ENCODE assay signal across 13 mouse cellular contexts in genomic region chr1:179567558-179567957, GRCm38 (mm10). TPM values are rescaled to one million over a fixed set of nuclear protein-coding genes. Genes with fewer than 3 reads are reported as not detected.
DNase-seq lines count a peak whose midpoint lies in the region; ATAC-seq and TF ChIP-seq lines count a peak whose summit lies in the region.
"Had no signal": no experiment of that assay in that cellular context is flagged by ENCODE, and none has a peak within 500 bp of the region (broad histone marks: within the 10 kb centered on the region; RNA-seq: fewer than 3 reads in every experiment).

No protein-coding gene starts in this region.

- no peak overlapping the region for H3K4me2 ChIP-seq in hindbrain, embryonic 14.5 days (replicated peaks)
- H3K4me2 ChIP-seq in hindbrain, postnatal 0 days (ENCODE audit: low read depth, low read length), result no peak overlapping the region
- H3K4me2 ChIP-seq in neural tube, embryonic 14.5 days (ENCODE audit: low read depth, low read length), result no peak overlapping the region
- H3K4me2 ChIP-seq: kidney, embryonic 15.5 days; limb, embryonic 15.5 days had no signal

- H3K9ac ChIP-seq in hindbrain, embryonic 14.5 days, result no peak overlapping the region
- no peak overlapping the region for H3K9ac ChIP-seq in hindbrain, postnatal 0 days (replicated peaks; ENCODE audit: low read length)
- no peak overlapping the region for H3K9ac ChIP-seq in neural tube, embryonic 14.5 days (replicated peaks; ENCODE audit: low read depth, low read length)
- H3K9ac ChIP-seq: kidney, embryonic 15.5 days; limb, embryonic 15.5 days had no signal

- no peaks in the 10 kb centered on the region for H3K27me3 ChIP-seq in hindbrain, embryonic 10.5 days (ENCODE audit: insufficient read depth, poor library complexity, severe bottlenecking)
- H3K27me3 ChIP-seq in hindbrain, embryonic 14.5 days (ENCODE audit: control insufficient read depth, insufficient read depth, low read length), result no peaks in the 10 kb centered on the region
- H3K27me3 ChIP-seq in hindbrain, postnatal 0 days (ENCODE audit: insufficient read depth, low read length), result no peaks in the 10 kb centered on the region
- H3K27me3 ChIP-seq in neural tube, embryonic 14.5 days (ENCODE audit: control insufficient read depth, insufficient read depth, low read length), result no peaks in the 10 kb centered on the region
- H3K27me3 ChIP-seq: kidney, embryonic 15.5 days; limb, embryonic 15.5 days had no signal

- no peaks in the 10 kb centered on the region for H3K36me3 ChIP-seq in hindbrain, embryonic 10.5 days
- H3K36me3 ChIP-seq in hindbrain, embryonic 14.5 days (replicated peaks; ENCODE audit: control insufficient read depth, insufficient read depth), result no peaks in the 10 kb centered on the region
- H3K36me3 ChIP-seq in hindbrain, postnatal 0 days (ENCODE audit: insufficient read depth, low read length), result no peaks in the 10 kb centered on the region
- H3K36me3 ChIP-seq in neural tube, embryonic 14.5 days (ENCODE audit: control insufficient read depth, insufficient read depth, low read length), result no peaks in the 10 kb centered on the region
- H3K36me3 ChIP-seq: kidney, embryonic 15.5 days; limb, embryonic 15.5 days had no signal

- peak overlapping the region; percentile 80 for H3K27ac ChIP-seq in hindbrain, embryonic 10.5 days
- H3K27ac ChIP-seq in hindbrain, embryonic 14.5 days, result no peak overlapping the region
- H3K27ac ChIP-seq in hindbrain, postnatal 0 days, result no peak overlapping the region
- no peak overlapping the region for H3K27ac ChIP-seq in neural tube, embryonic 14.5 days (ENCODE audit: low read depth, low read length)
- H3K27ac ChIP-seq: kidney, embryonic 15.5 days; limb, embryonic 15.5 days had no signal

- WGBS in hindbrain, embryonic 10.5 days, result 59% methylated on average over 7 of the region's 7 CpGs
- 33% methylated on average over 7 of the region's 7 CpGs for WGBS in hindbrain, embryonic 14.5 days
- WGBS in hindbrain, postnatal 0 days, result 47% methylated on average over 7 of the region's 7 CpGs
- 34% methylated on average over 7 of the region's 7 CpGs for WGBS in neural tube, embryonic 14.5 days

- DNase-seq in hindbrain, embryonic 10.5 days (ENCODE audit: low spot score), result peak; percentile 65
- DNase-seq in hindbrain, embryonic 14.5 days (ENCODE audit: low spot score), result no peak
- peak; percentile 51 for DNase-seq in embryo, embryonic 10 days (ENCODE audit: low spot score)
- DNase-seq in hindbrain, postnatal 0 days (ENCODE audit: low spot score), result peak; percentile 34
- DNase-seq in kidney, postnatal 4 days, result no peak
- DNase-seq in layer of hippocampus, postnatal 10 days (ENCODE audit: low spot score in 2 of 2), result no peak
- DNase-seq: adrenal gland, postnatal 36 days; cerebellum, adult 2 months; gastrocnemius, postnatal 36 days; lung, postnatal 36 days had no signal

- TF ChIP-seq CTCF in hindbrain, postnatal 0 days (IDR thresholded peaks at IDR 0.05; ENCODE audit: low read depth), result no peak

- no peak for ATAC-seq in hindbrain, embryonic 14.5 days (ENCODE audit: low FRiP score)
- ATAC-seq in hindbrain, postnatal 0 days, result no peak
- peak; percentile 24; the same call in 1 of the 2 replicates for ATAC-seq in neural tube, embryonic 14.5 days (ENCODE audit: low read depth)

- no peaks in the 10 kb centered on the region for H3K9me3 ChIP-seq in hindbrain, embryonic 10.5 days
- H3K9me3 ChIP-seq in hindbrain, embryonic 14.5 days (ENCODE audit: control insufficient read depth, low read length), result no peaks in the 10 kb centered on the region
- no peaks in the 10 kb centered on the region for H3K9me3 ChIP-seq in hindbrain, postnatal 0 days (ENCODE audit: low read length)
- no peaks in the 10 kb centered on the region for H3K9me3 ChIP-seq in neural tube, embryonic 14.5 days (ENCODE audit: control insufficient read depth, low read length)
- H3K9me3 ChIP-seq: kidney, embryonic 15.5 days; limb, embryonic 15.5 days had no signal

- H3K4me1 ChIP-seq in hindbrain, embryonic 10.5 days (replicated peaks), result peaks cover 49% of the 10 kb centered on the region
- H3K4me1 ChIP-seq in hindbrain, embryonic 14.5 days (replicated peaks; ENCODE audit: control insufficient read depth, insufficient read depth, low read length), result 0 out of 2 replicates have a peak, but pooled peaks cover 9% of the 10 kb centered on the region
- no peaks in the 10 kb centered on the region; the same call in 1 of the 2 replicates for H3K4me1 ChIP-seq in hindbrain, postnatal 0 days (ENCODE audit: insufficient read depth, low read length)
- no peaks in the 10 kb centered on the region for H3K4me1 ChIP-seq in neural tube, embryonic 14.5 days (ENCODE audit: control insufficient read depth, insufficient read depth, low read length)

- no peak overlapping the region for H3K4me3 ChIP-seq in hindbrain, embryonic 10.5 days
- no peak overlapping the region for H3K4me3 ChIP-seq in hindbrain, embryonic 14.5 days (replicated peaks; ENCODE audit: low read length)
- no peak overlapping the region for H3K4me3 ChIP-seq in hindbrain, postnatal 0 days (ENCODE audit: low read length)
- H3K4me3 ChIP-seq in neural tube, embryonic 14.5 days (ENCODE audit: low read depth, low read length), result no peak overlapping the region
- H3K4me3 ChIP-seq: kidney, embryonic 15.5 days; limb, embryonic 15.5 days had no signal

RNA-seq across cellular contexts. Expression of gene Cnst, which starts 21.4 kb away (rescaled TPM):
- 21.4 and 21.6 TPM in 2 replicates for polyA plus RNA-seq in hindbrain, embryonic 10.5 days (2016; fragmentation: Nextera tagmentation; extraction: Ambion mirVana)
- polyA plus RNA-seq in hindbrain, embryonic 14.5 days (2014; fragmentation: Nextera tagmentation; extraction: Ambion mirVana), result 26.4 and 32.5 TPM in 2 replicates
- total RNA-seq in hindbrain, postnatal 0 days (2014; rRNA removed), result 30.2 and 32.1 TPM in 2 replicates
- polyA plus RNA-seq in hindbrain, postnatal 0 days (2015; fragmentation: Nextera tagmentation; extraction: Ambion mirVana), result 16.2 and 16.3 TPM in 2 replicates
- 27.5 and 33.3 TPM in 2 replicates for polyA plus RNA-seq in neural tube, embryonic 14.5 days (2014; fragmentation: Nextera tagmentation; extraction: Ambion mirVana)
- 10 to 100 TPM; 28.8 to 30.0 TPM for total RNA-seq in layer of hippocampus, postnatal 10 days (2021)

RNA-seq across cellular contexts. Expression of gene Tfb2m, which starts 21.5 kb away (rescaled TPM):
- 18.2 and 22.0 TPM in 2 replicates for polyA plus RNA-seq in hindbrain, embryonic 10.5 days (2016; fragmentation: Nextera tagmentation; extraction: Ambion mirVana)
- polyA plus RNA-seq in hindbrain, embryonic 14.5 days (2014; fragmentation: Nextera tagmentation; extraction: Ambion mirVana), result 29.4 and 31.3 TPM in 2 replicates
- 9.2 and 20.2 TPM in 2 replicates for total RNA-seq in hindbrain, postnatal 0 days (2014; rRNA removed)
- 30.5 and 35.3 TPM in 2 replicates for polyA plus RNA-seq in hindbrain, postnatal 0 days (2015; fragmentation: Nextera tagmentation; extraction: Ambion mirVana)
- 32.6 and 33.5 TPM in 2 replicates for polyA plus RNA-seq in neural tube, embryonic 14.5 days (2014; fragmentation: Nextera tagmentation; extraction: Ambion mirVana)
- total RNA-seq in layer of hippocampus, postnatal 10 days (2021), result 10 to 100 TPM; 26.6 to 27.8 TPM

RNA-seq across cellular contexts. Expression of gene Smyd3, which starts 49.7 kb away (rescaled TPM):
- 17.8 and 18.0 TPM in 2 replicates for polyA plus RNA-seq in hindbrain, embryonic 10.5 days (2016; fragmentation: Nextera tagmentation; extraction: Ambion mirVana)
- polyA plus RNA-seq in hindbrain, embryonic 14.5 days (2014; fragmentation: Nextera tagmentation; extraction: Ambion mirVana), result 25.4 and 28.2 TPM in 2 replicates
- 15.4 and 17.9 TPM in 2 replicates for total RNA-seq in hindbrain, postnatal 0 days (2014; rRNA removed)
- polyA plus RNA-seq in hindbrain, postnatal 0 days (2015; fragmentation: Nextera tagmentation; extraction: Ambion mirVana), result 23.3 and 26.1 TPM in 2 replicates
- polyA plus RNA-seq in neural tube, embryonic 14.5 days (2014; fragmentation: Nextera tagmentation; extraction: Ambion mirVana), result 24.8 and 25.6 TPM in 2 replicates
- 10 to 100 TPM; 21.8 to 26.0 TPM for total RNA-seq in layer of hippocampus, postnatal 10 days (2021)

Comparison
In these comparisons a context has a peak if more than half of its experiments do, and no peak if none do; other contexts are left out.
1. DNase-seq: peak in hindbrain, embryonic 10.5 days (single experiment), embryo, embryonic 10 days (single experiment) and hindbrain, postnatal 0 days (single experiment); none in hindbrain, embryonic 14.5 days (single experiment), kidney, postnatal 4 days (0 of 2) and layer of hippocampus, postnatal 10 days (0 of 2).